In genomic region chr5:143930656-143931055, GRCm38 (mm10) we compare ENCODE assay signal across 20 mouse cellular contexts. TPM values are rescaled to one million over a fixed set of nuclear protein-coding genes. Genes with fewer than 3 reads are reported as not detected.
DNase-seq lines count a peak whose midpoint lies in the region.
"Had no signal": no experiment of that assay in that cellular context is flagged by ENCODE, and none has a peak within 500 bp of the region (broad histone marks: within the 10 kb centered on the region; RNA-seq: fewer than 3 reads in every experiment).

No protein-coding gene starts in this region.

- H3K4me1 ChIP-seq in heart, embryonic 10.5 days = no peaks in the 10 kb centered on the region

- no peaks in the 10 kb centered on the region for H3K9me3 ChIP-seq in heart, embryonic 10.5 days
- H3K9me3 ChIP-seq: G1E had no signal

- H3K36me3 ChIP-seq in heart, embryonic 10.5 days = peaks cover 62% of the 10 kb centered on the region

- H3K27me3 ChIP-seq in heart, embryonic 10.5 days (ENCODE audit: insufficient read depth, poor library complexity, severe bottlenecking) = no peaks in the 10 kb centered on the region
- H3K27me3 ChIP-seq: CH12.LX, Patski had no signal

- intact Hi-C loops in heart, postnatal 10 days (cut with DNase I) = no loop called here

- no peak overlapping the region for H3K4me3 ChIP-seq in heart, embryonic 10.5 days

- peak; percentile 81 for DNase-seq in heart, adult 11 months
- no peak for DNase-seq in heart, postnatal 10 days
- peak; percentile 57 for DNase-seq in heart, embryonic 10.5 days (ENCODE audit: low spot score)
- DNase-seq in heart, postnatal 4 days = no peak
- DNase-seq: adrenal gland, adult 2 months; adrenal gland, adult 8-10 months; adrenal gland, postnatal 10 days; adrenal gland, postnatal 14 days; adrenal gland, postnatal 25 days; adrenal gland, postnatal 36 days; B cell, adult 2 months; cerebellum, adult 11 months; cerebellum, adult 11-12 months; cerebellum, adult 18-20 months had no signal

- WGBS in heart, embryonic 10.5 days = 92% methylated on average over 12 of the region's 12 CpGs

- H3K27ac ChIP-seq in heart, embryonic 10.5 days = no peak overlapping the region

RNA-seq across cellular contexts. Expression of gene Rsph10b, which starts 2.2 kb away (rescaled TPM):
- under 1 TPM; 0.24 to 0.30 TPM for total RNA-seq in heart, postnatal 10 days (2021)
- 0.46 and 1.1 TPM in 2 replicates for polyA plus RNA-seq in heart, embryonic 10.5 days (2016; fragmentation: Nextera tagmentation; extraction: Ambion mirVana)
- total RNA-seq in heart, postnatal 4 days (2021) = under 1 TPM; 0.33 to 0.38 TPM
- polyA plus RNA-seq: activated CD4-positive, CD25-positive, alpha-beta regulatory T cell, adult 4 months; C2C12; G1E had no signal

RNA-seq across cellular contexts. Expression of gene Gm42421, which starts 2.7 kb away (rescaled TPM):
- total RNA-seq in heart, postnatal 10 days (2021) = under 1 TPM in 1 of 2 experiments, not detected in 1; 0.72 TPM
- 0.67 and 1.3 TPM in 2 replicates for polyA plus RNA-seq in heart, embryonic 10.5 days (2016; fragmentation: Nextera tagmentation; extraction: Ambion mirVana)
- 1 to 10 TPM in 1 of 2 experiments, under 1 TPM in 1; 0.74 to 1.0 TPM for total RNA-seq in heart, postnatal 4 days (2021)
- total RNA-seq: adrenal gland, adult 18-20 months; adrenal gland, postnatal 10 days; adrenal gland, postnatal 14 days had no signal
- polyA plus RNA-seq: adrenal gland, adult 2 months; G1E had no signal

RNA-seq across cellular contexts. Expression of gene Pms2, which starts 20.9 kb away (rescaled TPM):
- 1 to 10 TPM; 7.0 to 7.8 TPM for total RNA-seq in heart, postnatal 10 days (2021)
- 28.3 and 33.9 TPM in 2 replicates for polyA plus RNA-seq in heart, embryonic 10.5 days (2016; fragmentation: Nextera tagmentation; extraction: Ambion mirVana)
- 10 to 100 TPM; 12.1 to 12.7 TPM for total RNA-seq in heart, postnatal 4 days (2021)

RNA-seq across cellular contexts. Expression of gene Aimp2, which starts 21.0 kb away (rescaled TPM):
- 10 to 100 TPM; 31.0 to 34.6 TPM for total RNA-seq in heart, postnatal 10 days (2021)
- polyA plus RNA-seq in heart, embryonic 10.5 days (2016; fragmentation: Nextera tagmentation; extraction: Ambion mirVana) = 117 and 127 TPM in 2 replicates
- 10 to 100 TPM; 43.6 to 45.8 TPM for total RNA-seq in heart, postnatal 4 days (2021)

RNA-seq across cellular contexts. Expression of gene Ankrd61, which starts 33.2 kb away (rescaled TPM):
- not detected for total RNA-seq in heart, postnatal 10 days (2021)
- polyA plus RNA-seq in heart, embryonic 10.5 days (2016; fragmentation: Nextera tagmentation; extraction: Ambion mirVana) = 0.16 and 0.26 TPM in 2 replicates
- total RNA-seq in heart, postnatal 4 days (2021) = under 1 TPM in 1 of 2 experiments, not detected in 1; 0.24 TPM
- total RNA-seq: adrenal gland, adult 18-20 months; adrenal gland, adult 2 months; adrenal gland, postnatal 10 days; adrenal gland, postnatal 14 days; adrenal gland, postnatal 36 days had no signal
- polyA plus RNA-seq: G1E had no signal

Comparison
In these comparisons a context has a peak if more than half of its experiments do, and no peak if none do; other contexts are left out.
1. DNase-seq: peak in heart, adult 11 months (single experiment) and heart, embryonic 10.5 days (single experiment); none in heart, postnatal 10 days (0 of 2) and heart, postnatal 4 days (single experiment).